Mouse (Mus musculus) embryonic facial prominence, embryonic 15.5 days (tissue): ENCODE results near the gene Scamp5. TPM values are rescaled to one million over a fixed set of nuclear protein-coding genes. Genes with fewer than 3 reads are reported as not detected.
"Not testable (repeated sequence)": the region's sequence is repeated elsewhere in the genome, so short reads cannot be mapped to it uniquely, and the experiment has no call there.

Source experiments
- ATAC-seq: fragments of 200-750 bp; cut with Nextera tagmentation; 2 replicates; pipeline ENCODE4 v1.8.0; 2017; ENCODE audit warnings: low read depth, moderate TSS enrichment; ENCODE audit not compliant: insufficient number of reproducible peaks, low FRiP score, low TSS enrichment
- H3K27ac ChIP-seq: fragments of 300-500 bp; sonication (generic); replicated peaks from 2 replicates; pipeline ENCODE4 v1.5.1; 2015; ENCODE audit warnings: mild to moderate bottlenecking, inconsistent platforms
- H3K27me3 ChIP-seq: fragments of 300-500 bp; sonication (generic); 2 replicates; pipeline ENCODE4 v1.6.1; 2015; ENCODE audit warnings: inconsistent platforms
- H3K36me3 ChIP-seq: fragments of 300-500 bp; sonication (generic); 2 replicates; pipeline ENCODE4 v1.6.1; 2015; ENCODE audit warnings: mild to moderate bottlenecking, inconsistent platforms
- H3K4me1 ChIP-seq: fragments of 300-500 bp; sonication (generic); 2 replicates; pipeline ENCODE4 v1.6.1; 2015; ENCODE audit warnings: inconsistent platforms
- H3K4me2 ChIP-seq: fragments of 300-500 bp; sonication (generic); replicated peaks from 2 replicates; pipeline ENCODE4 v1.6.1; 2015; ENCODE audit warnings: mild to moderate bottlenecking, inconsistent platforms
- H3K4me3 ChIP-seq: fragments of 300-500 bp; sonication (generic); replicated peaks from 2 replicates; pipeline ENCODE4 v1.5.1; 2015; ENCODE audit warnings: mild to moderate bottlenecking, inconsistent platforms
- H3K9ac ChIP-seq: fragments of 300-500 bp; sonication (generic); 2 replicates; pipeline ENCODE4 v1.6.1; 2015; ENCODE audit warnings: inconsistent platforms
- H3K9me3 ChIP-seq: fragments of 300-500 bp; sonication (generic); replicated peaks from 2 replicates; pipeline ENCODE4 v1.6.1; 2016; ENCODE audit warnings: inconsistent platforms
- WGBS: fragments of 180-500 bp; shearing (Covaris S2); methylation state at CpG from one replicate; pipeline ENCODE4 v1.1.7; 2015; 5-methylcytosine and 5-hydroxymethylcytosine counted together
- polyA plus RNA-seq: library from polyadenylated mRNA; unstranded; fragments of >200 nt; fragmentation: Nextera tagmentation; extraction: Ambion mirVana; gene quantifications from 2 replicates; pipeline ENCODE4 v1.2.1, GENCODE M21; 2015

Scamp5 gene
- polyA plus RNA-seq, 1 experiment from 2014 or later: 16.3 TPM

- H3K9me3 ChIP-seq: no peaks in the 10 kb centered on the region
- H3K9ac ChIP-seq: no peak overlapping the region
- no peak for ATAC-seq
- H3K36me3 ChIP-seq: no peaks in the 10 kb centered on the region
- no peak overlapping the region for H3K27ac ChIP-seq
- no peak overlapping the region for H3K4me3 ChIP-seq
- H3K27me3 ChIP-seq: no peaks in the 10 kb centered on the region
- H3K4me2 ChIP-seq: no peak overlapping the region
- WGBS: 29% methylated on average over 4 of the region's 4 CpGs
- H3K4me1 ChIP-seq: peaks cover 29% of the 10 kb centered on the region
Observed at GRCm38 (mm10) chr9:57428391-57428790, 39.5 kb downstream of the Scamp5 start.

GRCm38 (mm10) chr9:57427937-57428336, 39.9 kb downstream of the Scamp5 start:
- Histone ChIP-seq H3K27ac (no peak overlapping the region), H3K27me3 (no peaks in the 10 kb centered on the region), H3K9me3 (no peaks in the 10 kb centered on the region), H3K4me3 (no peak overlapping the region), H3K4me2 (no peak overlapping the region), H3K4me1 (peaks cover 24% of the 10 kb centered on the region), H3K9ac (no peak overlapping the region), H3K36me3 (no peaks in the 10 kb centered on the region)
- WGBS: 51% methylated on average over 4 of the region's 4 CpGs
- no peak; the same call in 1 of the 2 replicates for ATAC-seq

DNA sequence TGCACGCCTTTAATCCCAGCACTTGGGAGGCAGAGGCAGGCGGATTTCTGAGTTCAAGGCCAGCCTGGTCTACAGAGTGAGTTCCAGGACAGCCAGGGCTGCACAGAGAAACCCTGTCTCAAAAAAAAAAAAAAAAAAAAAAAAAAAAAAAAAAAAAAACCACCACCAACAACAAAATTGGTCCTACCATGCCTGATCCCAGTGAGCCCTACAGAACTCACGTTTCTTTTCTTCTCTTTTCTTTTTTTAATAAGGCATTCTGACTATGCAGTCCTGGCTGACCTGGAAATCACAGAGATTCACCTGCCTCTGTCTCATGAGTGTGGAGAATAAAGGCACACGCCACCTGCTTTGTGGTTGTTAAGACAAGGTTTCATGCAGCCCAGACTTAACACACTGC, 40.7 kb downstream of the Scamp5 start:
- not testable (repeated sequence) for H3K4me3 ChIP-seq, H3K9me3 ChIP-seq, H3K9ac ChIP-seq, H3K36me3 ChIP-seq, ATAC-seq, H3K27ac ChIP-seq, H3K27me3 ChIP-seq, H3K4me2 ChIP-seq
- peaks cover 18% of the 10 kb centered on the region; the same call in 1 of the 2 replicates for H3K4me1 ChIP-seq
- WGBS: 82% methylated on average over 4 of the region's 4 CpGs

- H3K4me3 ChIP-seq: no peak overlapping the region
- no peak overlapping the region for H3K9ac ChIP-seq
- WGBS: 73% methylated on average over 3 of the region's 3 CpGs
- no peak overlapping the region for H3K27ac ChIP-seq
- H3K4me2 ChIP-seq: no peak overlapping the region
- peaks cover 34% of the 10 kb centered on the region for H3K4me1 ChIP-seq
- H3K36me3 ChIP-seq: no peaks in the 10 kb centered on the region
- no peaks in the 10 kb centered on the region for H3K9me3 ChIP-seq
- H3K27me3 ChIP-seq: no peaks in the 10 kb centered on the region
- ATAC-seq: no peak
Observed at GRCm38 (mm10) chr9:57425116-57425515, 42.7 kb downstream of the Scamp5 start.

DNA sequence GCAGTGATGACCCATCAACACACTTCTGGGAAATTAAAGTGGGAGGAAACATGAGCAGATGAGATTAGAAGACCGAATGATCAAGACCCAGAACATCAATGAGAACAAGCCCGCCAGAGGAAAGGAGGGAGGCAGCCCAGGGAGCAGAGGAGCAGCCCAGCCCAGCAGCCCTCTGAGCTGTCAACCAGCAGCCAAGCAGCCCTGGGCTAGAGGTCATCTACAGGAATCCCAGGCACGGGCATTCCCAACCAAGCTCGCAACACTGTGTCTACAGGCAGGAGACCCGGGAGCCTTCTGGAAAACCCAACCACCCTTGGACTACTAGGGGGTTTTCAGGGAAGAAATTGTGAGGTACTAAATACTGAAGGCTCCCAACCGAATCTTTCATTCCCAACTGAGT, 43.8 kb downstream of the Scamp5 start:
- Histone ChIP-seq H3K4me3 (no peak overlapping the region), H3K27ac (no peak overlapping the region), H3K9ac (no peak overlapping the region), H3K9me3 (no peaks in the 10 kb centered on the region), H3K4me2 (no peak overlapping the region), H3K4me1 (peaks cover 39% of the 10 kb centered on the region), H3K36me3 (no peaks in the 10 kb centered on the region), H3K27me3 (no peaks in the 10 kb centered on the region)
- no peak for ATAC-seq
- 72% methylated on average over 6 of the region's 6 CpGs for WGBS

- WGBS: 65% methylated on average over 5 of the region's 5 CpGs
- Histone ChIP-seq H3K36me3 (no peaks in the 10 kb centered on the region), H3K9me3 (no peaks in the 10 kb centered on the region), H3K27me3 (no peaks in the 10 kb centered on the region), H3K27ac (peak overlapping the region; percentile 88; the same call in 1 of the 2 replicates), H3K4me1 (peaks cover 25% of the 10 kb centered on the region), H3K4me3 (no peak overlapping the region), H3K9ac (no peak overlapping the region), H3K4me2 (no peak overlapping the region)
- no peak for ATAC-seq
Observed at GRCm38 (mm10) chr9:57421688-57422111, 46.2 kb downstream of the Scamp5 start.

DNA sequence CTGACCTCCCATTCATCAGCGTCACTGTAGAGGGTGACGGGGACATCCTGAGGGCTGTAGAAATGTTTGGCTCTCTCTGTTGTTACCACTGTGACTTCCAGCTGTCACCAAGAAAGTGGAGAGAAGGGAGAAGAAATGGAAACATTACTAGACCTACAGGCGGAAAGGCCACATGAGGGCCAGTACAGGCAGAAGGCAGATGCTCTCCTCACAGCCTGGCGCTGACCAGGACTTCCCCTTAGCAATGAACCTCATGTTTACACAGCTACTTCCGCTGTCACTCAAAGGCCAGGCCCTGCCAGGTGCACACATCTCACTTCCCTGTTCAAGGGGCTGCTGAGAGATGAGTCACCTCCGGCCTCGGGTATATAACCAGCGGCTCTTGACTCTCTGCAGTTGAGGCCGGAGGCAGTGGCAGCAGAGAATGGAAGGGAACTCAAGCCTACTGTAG, 46.7 kb downstream of the Scamp5 start:
- no peaks in the 10 kb centered on the region for H3K36me3 ChIP-seq
- no peaks in the 10 kb centered on the region for H3K27me3 ChIP-seq
- ATAC-seq: no peak
- H3K9ac ChIP-seq: no peak overlapping the region
- H3K4me2 ChIP-seq: peak overlapping the region; percentile 19; the same call in 1 of the 2 replicates
- H3K9me3 ChIP-seq: no peaks in the 10 kb centered on the region
- 61% methylated on average over 9 of the region's 9 CpGs for WGBS
- H3K4me1 ChIP-seq: peaks cover 25% of the 10 kb centered on the region
- peak overlapping the region; percentile 88 for H3K27ac ChIP-seq
- no peak overlapping the region for H3K4me3 ChIP-seq

GRCm38 (mm10) chr9:57420321-57421120, 47.3 kb downstream of the Scamp5 start:
- Histone ChIP-seq H3K4me2 (peak overlapping the region; percentile 19), H3K4me3 (no peak overlapping the region), H3K27ac (peak overlapping the region; percentile 88), H3K9me3 (no peaks in the 10 kb centered on the region), H3K4me1 (peaks cover 25% of the 10 kb centered on the region), H3K27me3 (no peaks in the 10 kb centered on the region), H3K36me3 (no peaks in the 10 kb centered on the region), H3K9ac (no peak overlapping the region)
- 23% methylated on average over 20 of the region's 20 CpGs for WGBS
- peak; percentile 86 for ATAC-seq

- no peaks in the 10 kb centered on the region; the same call in 1 of the 2 replicates for H3K36me3 ChIP-seq
- H3K27me3 ChIP-seq: no peaks in the 10 kb centered on the region
- H3K4me1 ChIP-seq: peaks cover 22% of the 10 kb centered on the region
- ATAC-seq: no peak
- H3K4me2 ChIP-seq: 0 out of 2 replicates have a peak overlapping the region, but pooled peaks have one; percentile 19
- H3K27ac ChIP-seq: peak overlapping the region; percentile 88
- H3K9ac ChIP-seq: no peak overlapping the region
- no peaks in the 10 kb centered on the region for H3K9me3 ChIP-seq
- H3K4me3 ChIP-seq: no peak overlapping the region
- WGBS: 84% methylated on average over 16 of the region's 16 CpGs
Observed at GRCm38 (mm10) chr9:57419521-57420267, 48.2 kb downstream of the Scamp5 start.

- Histone ChIP-seq H3K4me2 (no peak overlapping the region), H3K9me3 (no peaks in the 10 kb centered on the region), H3K27me3 (no peaks in the 10 kb centered on the region), H3K27ac (no peak overlapping the region), H3K4me3 (no peak overlapping the region), H3K36me3 (peaks cover 6% of the 10 kb centered on the region; the same call in 1 of the 2 replicates), H3K4me1 (peaks cover 22% of the 10 kb centered on the region), H3K9ac (no peak overlapping the region)
- WGBS: 80% methylated on average over 8 of the region's 8 CpGs
- ATAC-seq: no peak
Observed at GRCm38 (mm10) chr9:57417341-57417740, 50.5 kb downstream of the Scamp5 start.

- Histone ChIP-seq H3K9ac (no peak overlapping the region), H3K4me1 (no peaks in the 10 kb centered on the region), H3K36me3 (0 out of 2 replicates have a peak, but pooled peaks cover 3% of the 10 kb centered on the region), H3K27ac (no peak overlapping the region), H3K4me3 (no peak overlapping the region), H3K4me2 (no peak overlapping the region), H3K9me3 (no peaks in the 10 kb centered on the region), H3K27me3 (no peaks in the 10 kb centered on the region)
- ATAC-seq: no peak
- 84% methylated on average over 9 of the region's 9 CpGs for WGBS
Observed at GRCm38 (mm10) chr9:57407120-57407905, 60.5 kb downstream of the Scamp5 start.
